Mouse (Mus musculus): ENCODE measurements around the gene Gm17622. TPM values are rescaled to one million over a fixed set of nuclear protein-coding genes. Genes with fewer than 3 reads are reported as not detected.

The Gm17622 gene
- total RNA-seq, 2 experiments from 2014 or later: not detected

- no peak for ATAC-seq (replicated peaks; ENCODE audit: low FRiP score, poor library complexity, severe bottlenecking)
These were observed 17.0 kb downstream of the Gm17622 start for GRCm38 (mm10) chr13:96507541-96507940.

GRCm38 (mm10) chr13:96510635-96511034 is 20.1 kb downstream of the Gm17622 start:
- ATAC-seq (replicated peaks; ENCODE audit: low FRiP score, poor library complexity, severe bottlenecking): no peak

- ATAC-seq (replicated peaks; ENCODE audit: low FRiP score, poor library complexity, severe bottlenecking): no peak
These were observed 20.7 kb downstream of the Gm17622 start for GRCm38 (mm10) chr13:96511262-96511661.

- no peak for ATAC-seq (replicated peaks; ENCODE audit: low FRiP score, poor library complexity, severe bottlenecking)
These were observed 21.4 kb downstream of the Gm17622 start for GRCm38 (mm10) chr13:96511893-96512292.

- ATAC-seq (replicated peaks; ENCODE audit: low FRiP score, poor library complexity, severe bottlenecking): no peak
These were observed 23.8 kb downstream of the Gm17622 start for GRCm38 (mm10) chr13:96514154-96514942.

GRCm38 (mm10) chr13:96516249-96516648 is 25.7 kb downstream of the Gm17622 start:
- no peak for ATAC-seq (replicated peaks; ENCODE audit: low FRiP score, poor library complexity, severe bottlenecking)

GRCm38 (mm10) chr13:96517335-96517734 is 26.8 kb downstream of the Gm17622 start:
- ATAC-seq (replicated peaks; ENCODE audit: low FRiP score, poor library complexity, severe bottlenecking): no peak

- no peak for ATAC-seq (replicated peaks; ENCODE audit: low FRiP score, poor library complexity, severe bottlenecking)
These were observed 30.8 kb downstream of the Gm17622 start for GRCm38 (mm10) chr13:96521294-96521693.

GRCm38 (mm10) chr13:96527022-96527421 is 36.5 kb downstream of the Gm17622 start:
- no peak for ATAC-seq (replicated peaks; ENCODE audit: low FRiP score, poor library complexity, severe bottlenecking)

- ATAC-seq (replicated peaks; ENCODE audit: low FRiP score, poor library complexity, severe bottlenecking): no peak
These were observed 37.3 kb downstream of the Gm17622 start for GRCm38 (mm10) chr13:96527856-96528255.

GRCm38 (mm10) chr13:96528776-96529175 is 38.2 kb downstream of the Gm17622 start:
- no peak for ATAC-seq (replicated peaks; ENCODE audit: low FRiP score, poor library complexity, severe bottlenecking)

- no peak for ATAC-seq (replicated peaks; ENCODE audit: low FRiP score, poor library complexity, severe bottlenecking)
These were observed 39.0 kb downstream of the Gm17622 start for GRCm38 (mm10) chr13:96529542-96529941.

- ATAC-seq (replicated peaks; ENCODE audit: low FRiP score, poor library complexity, severe bottlenecking): no peak
These were observed 39.5 kb downstream of the Gm17622 start for GRCm38 (mm10) chr13:96530064-96530463.

- ATAC-seq (replicated peaks; ENCODE audit: low FRiP score, poor library complexity, severe bottlenecking): no peak
These were observed 41.6 kb downstream of the Gm17622 start for GRCm38 (mm10) chr13:96532176-96532575.

GRCm38 (mm10) chr13:96533742-96534141 is 43.2 kb downstream of the Gm17622 start:
- ATAC-seq (replicated peaks; ENCODE audit: low FRiP score, poor library complexity, severe bottlenecking): no peak

GRCm38 (mm10) chr13:96536821-96537572 is 46.5 kb downstream of the Gm17622 start:
- no peak for ATAC-seq (replicated peaks; ENCODE audit: low FRiP score, poor library complexity, severe bottlenecking)

GRCm38 (mm10) chr13:96538103-96538502 is 47.6 kb downstream of the Gm17622 start:
- no peak for ATAC-seq (replicated peaks; ENCODE audit: low FRiP score, poor library complexity, severe bottlenecking)

All from erythroblast, adult 5-6 weeks (primary cell).